Mouse (Mus musculus) left cerebral cortex, postnatal 36 days (tissue): ENCODE data around the gene Foxc1. TPM values are rescaled to one million over a fixed set of nuclear protein-coding genes. Genes with fewer than 3 reads are reported as not detected.

Source experiments
- DNase-seq, 2 experiments: peaks; one replicate each; pipeline ENCODE4 v3.0.0; 2021 to 2022; ENCODE audit warnings: low spot score in 2 of 2, mixed read lengths in 1 of 2
- intact Hi-C: fragments of 180-260 bp; cut with DNase I; formaldehyde crosslinking; loops from one replicate; pipeline ENCODE4 v1.15.1; 2025
- total RNA-seq, 2 experiments: library from RNA; stranded (reverse); gene quantifications; 2 replicates each; pipeline ENCODE4 v1.2.3; 2021

Foxc1 gene
- total RNA-seq, 2 experiments from 2014 or later = 4.3 to 6.6 TPM

DNA sequence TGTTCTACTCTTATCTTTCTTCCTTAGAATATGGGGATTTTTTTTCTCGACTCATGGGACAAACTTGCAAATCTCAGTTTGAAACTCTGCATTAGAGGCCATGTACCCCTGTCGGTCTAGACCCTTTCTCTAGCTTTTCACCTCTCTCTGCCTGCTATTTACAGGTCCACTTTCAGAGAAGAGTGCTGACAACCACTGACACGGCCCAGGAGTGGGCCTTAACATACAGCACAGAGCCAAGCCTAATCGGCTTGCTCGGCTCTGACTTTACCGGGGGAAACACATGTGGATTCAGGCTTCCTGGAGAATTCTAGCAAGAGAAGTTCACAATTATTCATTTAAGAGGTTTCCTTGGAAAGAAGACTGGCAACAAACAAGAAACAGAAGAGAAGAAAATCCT lies 14.6 kb downstream of the Foxc1 start:
- DNase-seq = no peak
- intact Hi-C loops = no loop called here

GRCm38 (mm10) chr13:31823316-31823715 lies 16.9 kb downstream of the Foxc1 start:
- no peak for DNase-seq
- intact Hi-C loops = no loop called here

GRCm38 (mm10) chr13:31825180-31825579 lies 18.7 kb downstream of the Foxc1 start:
- DNase-seq = no peak
- intact Hi-C loops = no loop called here

GRCm38 (mm10) chr13:31827160-31827559 lies 20.7 kb downstream of the Foxc1 start:
- no peak for DNase-seq
- intact Hi-C loops = no loop called here

DNA sequence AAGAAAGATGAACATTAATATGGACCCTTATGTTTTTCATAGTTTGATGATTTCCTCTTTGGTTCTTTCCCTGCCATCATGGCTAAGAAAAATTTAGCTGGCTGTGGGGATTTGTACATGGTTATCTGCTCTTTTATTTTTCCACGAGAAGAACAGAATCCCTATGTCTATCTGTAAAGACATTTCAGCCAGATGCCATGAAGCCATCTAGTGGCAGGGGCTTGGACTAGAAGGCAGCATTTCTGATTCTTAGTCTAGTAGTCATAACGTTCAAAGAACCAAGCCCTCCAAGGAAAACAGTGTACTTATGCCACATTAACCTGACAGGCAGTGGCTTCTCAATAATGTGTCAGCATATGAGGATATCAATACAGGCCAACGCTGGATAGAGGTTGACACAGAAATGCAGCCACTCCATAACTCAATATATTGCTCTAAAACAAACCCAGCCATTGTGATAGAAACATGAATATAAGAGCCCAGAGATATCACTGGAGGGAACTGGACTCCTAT lies 21.4 kb downstream of the Foxc1 start:
- DNase-seq = no peak
- intact Hi-C loops = no loop called here

DNA sequence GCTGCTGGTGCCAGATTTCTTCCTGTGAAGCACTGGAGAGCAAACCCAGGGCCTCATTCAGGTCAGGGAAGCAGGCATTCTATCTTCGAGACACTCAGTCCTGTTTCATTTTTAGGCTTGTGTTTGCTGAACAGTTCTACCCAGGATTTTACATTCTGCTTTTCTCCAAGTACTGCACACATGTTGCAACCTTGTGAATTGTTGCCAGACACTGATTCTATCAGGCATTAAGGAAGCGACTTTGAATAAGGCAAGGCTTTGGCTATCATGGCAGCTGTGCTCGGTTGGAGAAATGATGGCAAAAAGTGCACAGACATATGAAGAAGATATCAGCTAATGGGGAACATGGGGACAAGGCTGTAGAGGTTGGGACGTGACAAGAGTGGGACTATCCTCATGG lies 22.0 kb downstream of the Foxc1 start:
- no peak for DNase-seq
- intact Hi-C loops = no loop called here

GRCm38 (mm10) chr13:31830332-31830731 lies 23.9 kb downstream of the Foxc1 start:
- DNase-seq = no peak
- intact Hi-C loops = no loop called here

GRCm38 (mm10) chr13:31835802-31836201 lies 29.4 kb downstream of the Foxc1 start:
- no peak for DNase-seq
- intact Hi-C loops = no loop called here

- DNase-seq = no peak
- intact Hi-C loops = no loop called here
Measured at GRCm38 (mm10) chr13:31849258-31849971, 43.0 kb downstream of the Foxc1 start.

DNA sequence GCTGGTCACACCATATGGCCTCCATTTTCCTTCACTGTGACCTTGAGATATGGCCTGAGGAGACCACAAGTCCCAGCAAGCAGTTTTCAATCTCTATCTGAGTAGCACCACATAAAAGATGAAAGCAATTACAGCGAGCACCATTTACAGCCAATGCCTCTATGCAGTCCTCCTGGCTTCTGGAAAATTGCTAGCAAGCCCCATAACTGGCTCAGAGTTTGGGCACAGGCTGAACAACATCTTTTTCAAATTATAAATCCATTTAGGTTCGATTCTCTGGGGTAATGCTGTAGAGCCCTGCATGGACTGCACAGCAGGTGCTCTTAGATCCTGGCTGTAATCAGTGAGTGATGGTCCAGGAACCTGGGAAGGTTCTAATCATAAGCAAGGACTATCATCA lies 47.1 kb downstream of the Foxc1 start:
- no peak for DNase-seq
- intact Hi-C loops = no loop called here

DNA sequence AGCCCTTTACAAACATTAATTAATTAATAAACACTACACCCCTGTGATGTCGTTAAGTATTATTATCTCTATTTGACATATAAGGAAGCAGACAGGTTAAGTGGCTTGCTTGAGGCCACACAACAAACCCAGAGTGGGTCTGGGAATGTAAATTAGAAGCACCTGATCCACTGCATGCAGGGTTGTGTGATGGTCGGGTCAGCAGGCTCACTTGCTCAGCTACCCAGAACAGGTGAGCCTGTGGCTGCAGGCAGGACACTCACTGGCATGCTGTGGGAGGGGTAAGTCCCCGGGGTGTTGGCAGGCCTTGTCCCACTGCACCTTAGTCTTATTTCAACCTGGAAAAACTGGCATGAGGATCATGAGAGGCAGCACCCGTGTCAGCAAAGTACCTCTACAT lies 47.6 kb downstream of the Foxc1 start:
- intact Hi-C loops = no loop called here
- DNase-seq = no peak

GRCm38 (mm10) chr13:31860200-31860599 lies 53.8 kb downstream of the Foxc1 start:
- DNase-seq = no peak
- intact Hi-C loops = no loop called here

Other genes starting within 250 kb of the Foxc1 start
- under 1 TPM; 0.59 to 0.69 TPM for gene A530084C06Rik, start 247.3 kb upstream of the Foxc1 start, total RNA-seq
- 1 to 10 TPM; 5.5 TPM for gene Foxf2, start 180.8 kb upstream of the Foxc1 start, total RNA-seq